Mouse (Mus musculus) limb, embryonic 15.5 days (tissue): ENCODE results near the gene Tm9sf4. TPM values are rescaled to one million over a fixed set of nuclear protein-coding genes. Genes with fewer than 3 reads are reported as not detected.

Source experiments
- ATAC-seq: fragments of 200-750 bp; cut with Nextera tagmentation; 2 replicates; pipeline ENCODE4 v1.8.0; 2017; ENCODE audit warnings: low read depth, moderate TSS enrichment; ENCODE audit not compliant: insufficient number of reproducible peaks, low FRiP score, low TSS enrichment
- H3K27ac ChIP-seq: fragments of 300-500 bp; sonication (generic); 2 replicates; pipeline ENCODE4 v1.5.1; 2015; ENCODE audit warnings: moderate library complexity, mild to moderate bottlenecking, inconsistent platforms
- H3K27me3 ChIP-seq: fragments of 300-500 bp; sonication (generic); 2 replicates; pipeline ENCODE4 v1.6.1; 2015; ENCODE audit warnings: inconsistent platforms
- H3K36me3 ChIP-seq: fragments of 300-500 bp; sonication (generic); 2 replicates; pipeline ENCODE4 v1.6.1; 2015; ENCODE audit warnings: inconsistent platforms
- H3K4me1 ChIP-seq: fragments of 300-500 bp; sonication (generic); 2 replicates; pipeline ENCODE4 v1.6.1; 2015; ENCODE audit warnings: inconsistent platforms
- H3K4me2 ChIP-seq: fragments of 300-500 bp; sonication (generic); 2 replicates; pipeline ENCODE4 v1.6.1; 2015; ENCODE audit warnings: mild to moderate bottlenecking, inconsistent platforms
- H3K4me3 ChIP-seq: fragments of 300-500 bp; sonication (generic); 2 replicates; pipeline ENCODE4 v1.5.1; 2015; ENCODE audit warnings: mild to moderate bottlenecking, inconsistent platforms
- H3K9ac ChIP-seq: fragments of 300-500 bp; sonication (generic); 2 replicates; pipeline ENCODE4 v1.6.1; 2015; ENCODE audit warnings: inconsistent platforms
- H3K9me3 ChIP-seq: fragments of 300-500 bp; sonication (generic); 2 replicates; pipeline ENCODE4 v1.6.1; 2016; ENCODE audit warnings: inconsistent platforms
- WGBS: fragments of 180-500 bp; shearing (Covaris S2); methylation state at CpG from one replicate; pipeline ENCODE4 v1.1.7; 2015; 5-methylcytosine and 5-hydroxymethylcytosine counted together
- polyA plus RNA-seq: library from polyadenylated mRNA; unstranded; fragments of >200 nt; fragmentation: Nextera tagmentation; extraction: Ambion mirVana; gene quantifications from 2 replicates; pipeline ENCODE4 v1.2.1, GENCODE M21; 2015

The Tm9sf4 gene
- polyA plus RNA-seq, 1 experiment from 2014 or later, result 101 TPM

DNA sequence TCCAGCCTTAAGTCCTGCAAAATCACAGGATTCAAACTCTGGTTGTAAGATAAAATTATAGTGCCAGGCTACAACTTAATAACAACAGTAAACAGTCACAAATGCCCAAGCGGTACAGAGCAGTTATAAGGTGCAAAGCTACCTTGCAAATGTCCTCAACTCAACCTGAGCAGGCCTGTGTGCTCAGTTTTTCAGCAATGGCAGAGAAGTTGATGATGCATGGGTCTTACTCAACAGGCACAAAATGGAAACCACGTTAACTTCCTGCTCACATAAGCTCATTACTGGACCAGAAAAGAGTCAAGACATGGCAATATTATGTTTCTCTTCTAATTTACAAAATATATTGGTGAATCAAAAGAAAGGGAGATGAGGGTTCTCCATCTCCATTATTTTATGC is 61.5 kb downstream of the Tm9sf4 start:
- H3K4me2 ChIP-seq, result no peak overlapping the region
- peaks cover 14% of the 10 kb centered on the region; the same call in 1 of the 2 replicates for H3K36me3 ChIP-seq
- peaks cover 13% of the 10 kb centered on the region for H3K4me1 ChIP-seq
- H3K27ac ChIP-seq, result no peak overlapping the region
- no peaks in the 10 kb centered on the region for H3K27me3 ChIP-seq
- H3K9me3 ChIP-seq, result no peaks in the 10 kb centered on the region
- no peak overlapping the region for H3K9ac ChIP-seq
- no peak for ATAC-seq
- 92% methylated on average over 2 of the region's 2 CpGs for WGBS
- H3K4me3 ChIP-seq, result no peak overlapping the region

DNA sequence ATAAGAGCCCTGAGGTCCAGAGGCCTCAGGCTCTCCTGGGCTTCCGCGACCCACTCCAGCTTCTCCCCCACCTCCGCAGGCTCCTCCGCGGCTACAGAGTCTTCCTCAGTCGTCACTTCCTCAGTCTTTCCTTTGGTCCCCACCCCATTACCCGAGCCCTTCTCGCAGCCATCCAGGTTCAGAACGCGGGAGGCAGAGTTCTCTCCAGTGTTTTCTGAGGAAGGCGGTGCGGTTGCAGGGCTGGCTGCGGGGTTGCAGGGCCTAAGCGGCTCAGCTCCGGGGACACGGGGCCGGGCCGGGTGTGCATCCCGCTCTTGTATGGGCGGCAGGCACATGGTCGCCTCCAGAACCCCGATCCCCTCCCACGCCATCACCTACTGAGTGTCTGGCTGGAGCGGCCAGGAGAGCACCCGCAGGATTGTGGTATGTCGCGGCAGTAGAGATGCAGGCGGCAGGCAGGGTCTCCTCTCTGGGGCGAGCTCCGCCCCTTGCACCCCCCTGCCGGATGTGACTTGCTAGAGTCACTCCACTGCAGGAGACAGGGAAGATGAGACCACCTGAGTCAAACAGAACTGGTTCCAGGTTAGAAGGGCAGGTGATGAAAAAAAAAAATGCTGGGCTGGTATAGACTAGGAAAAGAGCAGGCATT is 64.0 kb downstream of the Tm9sf4 start, which contains the start of gene Tspyl3:
Gene Tspyl3 (minus strand): TSS at position 496 of the 649 bp plus-strand sequence.
- Histone ChIP-seq H3K27me3 (no peaks in the 10 kb centered on the region), H3K4me1 (peaks cover 13% of the 10 kb centered on the region), H3K9me3 (no peaks in the 10 kb centered on the region), H3K27ac (peak within 1 kb of the TSS; percentile 84), H3K4me3 (peak within 1 kb of the TSS; percentile 64), H3K36me3 (peaks cover 33% of the 10 kb centered on the region), H3K9ac (peak within 1 kb of the TSS; percentile 77), H3K4me2 (peak within 1 kb of the TSS; percentile 80)
- 4% methylated on average over 31 of the region's 31 CpGs for WGBS
- ATAC-seq, result peak; percentile 71; the same call in 1 of the 2 replicates

DNA sequence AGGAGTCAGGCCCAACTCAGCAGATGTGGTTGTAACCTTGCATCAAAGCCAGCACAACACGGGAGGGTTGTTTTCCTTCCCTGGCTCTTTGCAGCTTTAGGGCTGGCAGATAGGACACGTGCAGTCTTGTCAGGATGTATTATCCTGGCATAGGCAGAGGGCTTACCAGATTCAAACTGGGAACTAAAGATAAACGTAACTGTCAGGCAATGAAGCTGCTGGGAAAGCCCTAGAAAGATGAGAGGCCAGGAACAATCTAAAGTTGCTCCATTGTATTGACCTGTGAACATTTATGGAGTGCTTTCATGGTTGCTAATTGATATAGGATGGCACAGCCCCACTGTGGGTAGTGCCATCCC is 64.5 kb downstream of the Tm9sf4 start:
- Histone ChIP-seq H3K27ac (peak overlapping the region; percentile 84), H3K9me3 (no peaks in the 10 kb centered on the region), H3K4me3 (peak overlapping the region; percentile 64), H3K36me3 (peaks cover 36% of the 10 kb centered on the region), H3K9ac (peak overlapping the region; percentile 77; the same call in 1 of the 2 replicates), H3K4me1 (peaks cover 13% of the 10 kb centered on the region), H3K27me3 (no peaks in the 10 kb centered on the region), H3K4me2 (peak overlapping the region; percentile 80)
- ATAC-seq, result no peak; the same call in 1 of the 2 replicates
- WGBS, result 6% methylated on average over 3 of the region's 3 CpGs

DNA sequence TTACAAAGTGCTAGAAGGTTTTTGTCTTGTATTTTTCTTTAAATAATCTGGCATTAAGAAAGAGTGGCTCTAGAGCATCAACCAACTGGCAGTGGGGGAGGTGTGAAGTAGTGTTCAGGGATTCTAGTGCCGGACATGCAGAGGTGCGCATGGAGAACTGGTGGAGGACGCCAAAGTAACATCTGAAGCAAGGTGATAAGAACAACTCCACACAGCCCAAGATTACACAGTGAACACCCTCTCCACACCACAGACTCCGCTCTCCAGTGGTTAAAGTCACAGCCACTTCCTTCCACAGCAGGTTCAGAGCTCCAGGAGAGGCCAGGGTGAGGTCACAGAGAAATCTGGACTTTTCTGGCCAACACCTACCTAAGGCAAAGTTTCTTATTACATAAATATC is 66.9 kb downstream of the Tm9sf4 start:
- Histone ChIP-seq H3K9me3 (no peaks in the 10 kb centered on the region), H3K27ac (no peak overlapping the region), H3K4me3 (no peak overlapping the region), H3K4me2 (no peak overlapping the region), H3K36me3 (peaks cover 48% of the 10 kb centered on the region), H3K27me3 (no peaks in the 10 kb centered on the region), H3K4me1 (peaks cover 13% of the 10 kb centered on the region), H3K9ac (no peak overlapping the region)
- WGBS, result 93% methylated on average over 4 of the region's 4 CpGs
- no peak for ATAC-seq

DNA sequence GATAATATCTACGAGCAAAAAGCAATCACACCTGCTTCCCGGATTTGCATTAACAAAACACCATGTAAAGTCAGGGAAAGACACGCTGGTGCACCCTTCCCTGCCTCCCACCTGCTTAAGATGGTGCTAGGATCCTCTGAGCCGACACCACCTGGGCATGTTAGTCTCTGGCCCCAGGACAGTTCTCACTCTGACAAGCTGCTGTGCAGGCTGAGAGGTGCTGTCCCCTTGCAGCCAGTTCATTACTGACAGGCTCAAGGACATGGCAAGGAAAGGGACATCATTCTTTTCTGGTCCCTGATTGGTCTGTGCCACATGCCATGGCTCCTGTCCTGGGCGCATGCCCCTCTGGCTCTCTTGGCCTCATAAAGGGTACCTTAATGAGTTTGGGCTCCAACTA is 67.4 kb downstream of the Tm9sf4 start:
- H3K9ac ChIP-seq, result no peak overlapping the region

DNA sequence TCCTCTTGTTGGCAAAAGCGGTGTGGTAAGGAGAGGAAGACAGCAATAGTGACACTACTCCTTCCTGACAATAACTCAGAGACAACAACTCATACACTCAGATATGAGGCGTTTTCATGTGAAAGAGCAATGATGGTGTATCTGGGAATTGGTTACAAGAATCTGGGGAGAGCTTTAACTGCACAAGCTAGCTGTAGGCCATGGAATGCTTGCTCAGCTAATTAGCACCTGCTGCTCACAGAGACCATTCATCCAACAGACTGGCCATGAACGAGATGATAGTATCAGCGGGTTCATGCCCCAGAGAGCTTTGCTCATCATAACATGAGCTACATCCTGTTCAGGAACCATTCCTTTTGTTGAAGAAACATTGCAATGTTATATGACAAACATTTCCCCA is 76.1 kb downstream of the Tm9sf4 start:
- Histone ChIP-seq H3K4me2 (no peak overlapping the region), H3K27me3 (no peaks in the 10 kb centered on the region), H3K27ac (no peak overlapping the region), H3K9me3 (no peaks in the 10 kb centered on the region), H3K4me3 (no peak overlapping the region), H3K9ac (no peak overlapping the region), H3K36me3 (peaks cover 37% of the 10 kb centered on the region), H3K4me1 (peaks cover 20% of the 10 kb centered on the region)
- WGBS, result 61% methylated on average over 4 of the region's 4 CpGs
- ATAC-seq, result no peak

More for the DNA sequence above, 67.4 kb downstream of the Tm9sf4 start:
- Histone ChIP-seq H3K27me3 (no peaks in the 10 kb centered on the region), H3K9me3 (no peaks in the 10 kb centered on the region), H3K36me3 (peaks cover 53% of the 10 kb centered on the region), H3K4me3 (no peak overlapping the region), H3K27ac (no peak overlapping the region), H3K4me1 (peaks cover 13% of the 10 kb centered on the region), H3K4me2 (no peak overlapping the region)
- 77% methylated on average over 5 of the region's 5 CpGs for WGBS
- ATAC-seq, result no peak

DNA sequence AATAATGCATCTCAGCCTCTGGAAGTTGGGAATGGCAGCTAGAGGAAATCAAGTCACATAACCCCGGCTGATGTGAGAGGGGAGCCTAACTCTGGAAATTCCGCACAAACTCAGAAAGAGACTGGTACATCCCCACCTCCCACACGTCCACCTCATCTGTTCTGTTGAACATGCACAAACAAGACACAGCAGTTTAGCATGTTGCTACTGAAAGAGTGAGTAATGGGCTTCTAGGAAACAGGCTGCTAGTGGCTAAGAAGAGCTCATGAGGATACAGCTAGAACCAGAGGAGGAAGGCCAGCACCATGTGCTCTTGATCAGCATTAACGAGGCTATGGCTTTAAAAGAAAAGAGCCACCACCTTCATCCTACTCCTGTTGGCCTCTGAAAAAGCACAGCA is 76.8 kb downstream of the Tm9sf4 start:
- no peak overlapping the region for H3K9ac ChIP-seq
- H3K4me2 ChIP-seq, result no peak overlapping the region

DNA sequence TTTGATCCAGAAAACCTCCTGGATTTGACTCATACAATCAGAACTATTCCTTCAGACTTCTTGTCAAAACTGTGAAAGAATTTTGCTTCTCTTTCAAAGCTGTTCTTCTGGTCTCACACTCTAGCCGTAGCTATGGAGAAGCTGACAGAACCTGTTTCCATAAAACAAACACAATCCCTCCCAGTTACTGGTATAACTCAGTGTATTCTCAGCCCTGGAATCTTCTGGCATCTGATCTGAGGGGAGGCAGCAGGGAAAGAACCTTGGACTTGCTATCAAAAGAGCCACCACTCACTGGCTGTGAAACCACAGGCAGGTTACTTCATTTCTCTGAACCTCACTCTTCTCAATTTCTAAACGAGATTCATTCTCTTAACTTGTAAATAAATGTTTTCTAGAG is 77.3 kb downstream of the Tm9sf4 start:
- ATAC-seq, result no peak
- H3K9ac ChIP-seq, result no peak overlapping the region
- no peak overlapping the region for H3K4me2 ChIP-seq
- no peaks in the 10 kb centered on the region for H3K27me3 ChIP-seq
- no peak overlapping the region for H3K4me3 ChIP-seq
- H3K27ac ChIP-seq, result peak overlapping the region; percentile 69; the same call in 1 of the 2 replicates
- H3K4me1 ChIP-seq, result peaks cover 22% of the 10 kb centered on the region
- H3K9me3 ChIP-seq, result no peaks in the 10 kb centered on the region
- 61% methylated on average over 2 of the region's 2 CpGs for WGBS
- H3K36me3 ChIP-seq, result peaks cover 28% of the 10 kb centered on the region

More for the DNA sequence above, 76.8 kb downstream of the Tm9sf4 start:
- peaks cover 22% of the 10 kb centered on the region for H3K4me1 ChIP-seq
- peak overlapping the region; percentile 69; the same call in 1 of the 2 replicates for H3K27ac ChIP-seq
- no peak overlapping the region for H3K4me3 ChIP-seq
- peaks cover 32% of the 10 kb centered on the region for H3K36me3 ChIP-seq
- no peak for ATAC-seq
- 63% methylated on average over 4 of the region's 4 CpGs for WGBS
- no peaks in the 10 kb centered on the region for H3K27me3 ChIP-seq
- no peaks in the 10 kb centered on the region for H3K9me3 ChIP-seq

DNA sequence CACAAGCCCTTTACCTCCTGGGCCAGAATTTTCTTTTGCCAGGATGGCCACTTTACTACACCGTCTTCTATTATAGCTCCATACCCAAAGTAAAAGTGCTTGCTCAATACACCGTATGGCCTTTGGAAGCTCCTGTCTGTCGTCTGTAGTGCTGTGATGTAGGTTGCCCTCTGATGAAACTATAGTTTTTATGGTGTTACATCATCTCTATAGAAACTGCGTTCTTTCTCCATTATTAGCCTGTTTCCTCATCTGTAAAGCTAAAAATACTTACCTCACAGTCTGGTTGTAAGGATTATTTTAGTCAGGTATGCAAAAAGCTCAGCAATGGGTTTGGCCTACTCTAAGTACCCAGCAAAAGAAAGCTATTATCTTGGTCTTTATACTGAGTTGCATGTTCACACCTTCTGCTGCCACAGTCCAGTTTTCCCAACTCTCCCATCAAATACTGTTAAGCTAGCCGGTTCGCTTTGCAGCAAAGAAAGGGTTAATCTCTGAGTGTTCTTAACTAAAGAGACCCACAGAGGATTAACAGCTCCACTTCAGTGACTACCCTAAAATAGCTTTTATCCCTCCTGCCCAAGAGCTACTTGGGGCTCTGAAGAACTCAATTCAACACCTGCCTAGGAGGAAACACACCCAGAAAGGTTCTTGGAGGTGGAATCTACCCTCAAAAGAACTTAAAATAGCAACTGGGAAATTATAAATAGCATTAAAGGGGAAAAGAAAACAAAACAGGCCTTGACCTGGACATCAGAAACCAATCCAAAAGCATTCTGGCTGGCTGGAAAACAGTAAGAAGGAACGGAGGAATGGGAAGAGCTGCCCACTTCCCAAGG is 78.1 kb downstream of the Tm9sf4 start:
- ATAC-seq, result no peak
- 54% methylated on average over 7 of the region's 7 CpGs for WGBS
- H3K27me3 ChIP-seq, result no peaks in the 10 kb centered on the region
- H3K9ac ChIP-seq, result peak overlapping the region; percentile 99
- H3K4me1 ChIP-seq, result peaks cover 22% of the 10 kb centered on the region
- no peaks in the 10 kb centered on the region for H3K9me3 ChIP-seq
- H3K36me3 ChIP-seq, result peaks cover 25% of the 10 kb centered on the region
- peak overlapping the region; percentile 97 for H3K27ac ChIP-seq
- H3K4me2 ChIP-seq, result peak overlapping the region; percentile 80
- H3K4me3 ChIP-seq, result peak overlapping the region; percentile 97

DNA sequence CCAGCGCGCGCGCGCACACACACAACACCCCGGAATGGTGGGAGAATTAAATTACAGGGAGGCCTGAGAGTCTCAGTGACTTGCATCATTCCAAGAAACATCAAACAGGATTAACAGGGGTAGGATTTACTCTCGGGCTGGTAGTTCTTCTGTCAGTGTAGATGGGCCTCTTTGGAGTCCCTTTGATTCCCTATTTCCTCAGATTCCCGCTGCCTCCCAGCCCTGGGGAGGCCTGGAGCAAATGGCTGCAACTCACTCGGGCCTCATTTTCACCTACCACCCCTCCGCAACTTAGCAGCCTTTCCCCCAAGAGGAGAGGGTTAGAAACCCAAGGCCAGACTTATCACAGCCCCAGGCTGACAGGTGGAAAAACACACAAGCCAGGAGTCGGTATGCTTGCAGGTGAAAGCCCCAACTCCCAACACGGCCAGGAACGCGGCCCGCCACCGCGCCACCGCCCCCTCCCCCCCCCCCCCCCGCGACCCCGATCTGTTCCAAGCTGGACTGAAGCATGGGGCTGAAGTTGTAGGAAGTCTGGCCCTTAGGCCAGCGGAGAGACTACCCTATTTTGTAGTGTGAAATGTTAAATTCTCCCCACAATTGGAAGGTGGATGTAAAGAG is 78.9 kb downstream of the Tm9sf4 start:
- Histone ChIP-seq H3K9ac (peak overlapping the region; percentile 99), H3K27me3 (no peaks in the 10 kb centered on the region), H3K4me2 (peak overlapping the region; percentile 80), H3K9me3 (no peaks in the 10 kb centered on the region), H3K36me3 (peaks cover 20% of the 10 kb centered on the region), H3K4me1 (peaks cover 24% of the 10 kb centered on the region), H3K27ac (peak overlapping the region; percentile 97), H3K4me3 (peak overlapping the region; percentile 97)
- 4% methylated on average over 19 of the region's 22 CpGs for WGBS
- no peak for ATAC-seq

DNA sequence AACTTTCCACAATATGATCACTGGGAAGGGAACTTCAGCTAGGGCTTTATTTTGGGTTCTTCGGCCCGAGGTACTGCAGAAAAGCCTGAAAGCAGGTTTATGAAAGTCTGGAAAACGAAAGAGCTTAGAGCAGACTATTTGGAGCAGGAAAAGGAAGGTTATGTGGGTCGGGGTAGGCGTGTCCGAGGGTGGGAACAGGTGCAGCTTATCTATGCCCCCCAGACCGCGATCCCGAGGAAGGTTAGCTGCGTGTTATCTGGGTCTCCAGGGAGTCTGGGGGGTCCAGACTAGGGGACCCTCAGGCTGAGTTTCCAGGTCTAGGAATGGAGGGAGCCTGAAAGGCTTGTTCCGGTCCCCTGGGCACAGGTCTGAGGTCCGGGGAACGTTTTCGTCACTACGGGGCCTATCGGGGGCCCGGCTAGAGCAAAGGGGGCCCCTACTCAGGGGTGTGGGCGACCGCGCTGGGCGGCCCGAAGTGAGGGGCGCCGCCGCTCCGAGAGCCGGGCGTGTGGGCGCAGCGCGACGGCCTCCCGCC is 79.7 kb downstream of the Tm9sf4 start:
- peak overlapping the region; percentile 97 for H3K4me3 ChIP-seq
- H3K27me3 ChIP-seq, result no peaks in the 10 kb centered on the region
- H3K9me3 ChIP-seq, result no peaks in the 10 kb centered on the region
- 0% methylated on average over 29 of the region's 33 CpGs for WGBS
- peaks cover 19% of the 10 kb centered on the region for H3K36me3 ChIP-seq
- peak; percentile 36 for ATAC-seq
- H3K4me1 ChIP-seq, result peaks cover 24% of the 10 kb centered on the region
- H3K27ac ChIP-seq, result peak overlapping the region; percentile 97
- peak overlapping the region; percentile 80 for H3K4me2 ChIP-seq
- peak overlapping the region; percentile 99 for H3K9ac ChIP-seq
